Mouse (Mus musculus) cerebellum, adult 11 months (tissue): ENCODE measurements around the gene Pigl.
"Not testable (repeated sequence)": the region's sequence is repeated elsewhere in the genome, so short reads cannot be mapped to it uniquely, and the experiment has no call there.

Experiments
- DNase-seq: peaks from one replicate; pipeline ENCODE4 v3.0.0; 2022

Gene Pigl

DNA sequence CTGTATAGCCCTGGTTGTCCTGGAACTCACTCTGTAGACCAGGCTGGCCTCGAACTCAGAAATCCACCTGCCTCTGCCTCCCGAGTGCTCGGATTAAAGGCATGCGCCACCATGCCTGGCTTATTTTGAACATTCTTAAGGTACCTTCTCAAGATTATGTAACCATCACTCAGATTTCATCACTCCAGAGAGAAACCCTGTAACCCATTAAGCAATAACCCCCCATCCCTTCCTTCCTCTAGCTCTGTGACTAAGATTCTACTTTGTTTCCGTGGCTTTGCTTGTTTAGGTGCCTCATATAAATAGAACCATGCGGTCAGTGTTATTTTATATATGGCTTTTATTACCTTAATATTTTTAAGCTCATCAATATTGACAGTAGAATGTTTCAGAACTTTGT, 12.2 kb downstream of the Pigl start:
- DNase-seq, result no peak

DNA sequence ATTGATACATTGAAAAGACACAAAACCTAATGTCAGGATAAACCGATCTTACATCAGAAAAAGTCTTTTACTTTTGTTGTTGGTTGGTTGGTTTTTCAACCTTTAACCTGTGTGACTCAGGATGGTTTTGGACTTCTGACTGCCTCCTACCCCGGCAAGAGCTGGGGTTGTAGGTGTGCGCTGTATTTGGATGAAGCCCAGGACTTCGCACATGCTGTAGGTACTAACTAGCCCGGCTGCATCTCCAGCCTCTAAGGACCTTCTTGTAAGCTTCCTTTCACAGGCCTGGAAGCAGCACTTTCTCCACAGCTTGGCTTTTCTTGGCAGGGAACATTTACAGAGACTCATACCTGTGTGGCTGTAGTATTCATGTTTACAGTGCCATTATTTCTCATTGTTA, 15.3 kb downstream of the Pigl start:
- no peak for DNase-seq

DNA sequence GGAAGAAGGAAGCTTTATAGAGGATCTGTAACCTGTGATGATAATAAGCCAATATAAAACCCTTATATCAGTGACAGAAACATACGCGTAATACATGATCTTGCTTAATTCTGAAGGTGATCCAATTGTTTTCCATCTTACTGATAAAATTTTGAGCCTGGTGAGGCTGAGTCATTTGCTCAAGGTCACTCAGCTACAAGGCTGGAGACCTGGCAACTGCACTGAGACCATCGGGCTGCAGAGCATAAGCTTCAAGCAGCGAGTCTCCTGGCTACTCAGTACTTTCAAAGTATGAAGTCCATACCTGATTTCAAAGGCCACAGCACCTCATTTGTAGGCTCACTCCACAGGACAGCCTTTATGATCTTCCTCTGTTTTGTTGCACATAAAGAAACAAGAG, 17.9 kb downstream of the Pigl start:
- DNase-seq, result no peak

DNA sequence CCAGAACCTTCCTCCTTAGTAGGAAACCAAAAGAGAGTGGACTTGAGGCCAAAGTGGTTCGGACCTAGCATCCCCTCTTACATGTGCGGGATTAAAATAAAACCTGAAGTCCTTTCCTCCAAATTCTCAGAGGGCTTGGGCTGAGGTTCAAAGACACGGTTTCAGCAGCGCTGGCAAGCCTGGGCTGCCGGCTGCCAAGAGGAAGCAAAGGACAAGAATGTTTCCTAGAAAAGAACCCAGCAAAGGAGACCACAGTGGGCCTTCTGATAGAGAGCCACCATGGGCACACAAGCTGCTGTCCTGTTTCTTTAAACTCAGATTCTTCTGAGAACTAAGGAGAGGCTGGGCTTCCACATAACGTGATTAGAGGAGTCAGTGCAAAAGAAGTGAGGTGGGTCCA, 20.7 kb downstream of the Pigl start:
- DNase-seq, result no peak

DNA sequence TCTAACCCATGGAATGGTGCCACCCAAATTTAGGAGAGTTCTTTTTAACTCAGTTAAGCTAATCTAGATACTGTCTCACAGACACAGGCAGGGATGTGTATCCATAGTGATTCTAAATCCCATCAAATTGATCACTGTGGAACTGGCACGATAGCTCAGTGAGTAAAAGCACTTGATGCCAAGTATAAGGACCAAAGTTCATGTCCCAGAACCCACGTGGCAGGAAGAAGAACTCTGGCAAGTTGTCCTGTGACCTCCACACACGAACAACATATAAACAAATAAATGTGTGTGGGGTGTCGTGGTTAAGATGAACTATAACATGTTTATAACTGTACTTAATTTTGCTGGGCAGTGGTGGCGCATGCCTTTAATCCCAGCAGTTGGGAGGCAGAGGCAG, 21.3 kb downstream of the Pigl start:
- no peak for DNase-seq

DNA sequence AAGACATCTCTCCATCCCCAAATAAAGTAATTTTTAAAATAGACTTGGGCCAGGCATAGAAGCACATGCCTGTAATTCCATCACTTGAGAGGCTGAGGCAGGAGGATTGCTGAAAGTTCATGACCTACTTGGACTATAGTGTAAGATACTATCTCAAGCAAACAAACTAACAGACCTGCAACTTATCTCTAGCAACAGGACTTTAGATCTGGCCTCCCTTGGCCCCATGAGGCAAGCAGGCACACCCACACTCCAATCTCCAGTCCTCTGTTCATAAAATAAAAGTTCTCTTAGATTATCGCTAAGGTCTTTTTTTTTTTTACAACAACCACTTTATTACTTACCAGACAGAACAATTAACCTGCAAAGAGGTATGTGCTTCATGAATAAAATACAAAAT, 28.7 kb downstream of the Pigl start:
- no peak for DNase-seq

DNA sequence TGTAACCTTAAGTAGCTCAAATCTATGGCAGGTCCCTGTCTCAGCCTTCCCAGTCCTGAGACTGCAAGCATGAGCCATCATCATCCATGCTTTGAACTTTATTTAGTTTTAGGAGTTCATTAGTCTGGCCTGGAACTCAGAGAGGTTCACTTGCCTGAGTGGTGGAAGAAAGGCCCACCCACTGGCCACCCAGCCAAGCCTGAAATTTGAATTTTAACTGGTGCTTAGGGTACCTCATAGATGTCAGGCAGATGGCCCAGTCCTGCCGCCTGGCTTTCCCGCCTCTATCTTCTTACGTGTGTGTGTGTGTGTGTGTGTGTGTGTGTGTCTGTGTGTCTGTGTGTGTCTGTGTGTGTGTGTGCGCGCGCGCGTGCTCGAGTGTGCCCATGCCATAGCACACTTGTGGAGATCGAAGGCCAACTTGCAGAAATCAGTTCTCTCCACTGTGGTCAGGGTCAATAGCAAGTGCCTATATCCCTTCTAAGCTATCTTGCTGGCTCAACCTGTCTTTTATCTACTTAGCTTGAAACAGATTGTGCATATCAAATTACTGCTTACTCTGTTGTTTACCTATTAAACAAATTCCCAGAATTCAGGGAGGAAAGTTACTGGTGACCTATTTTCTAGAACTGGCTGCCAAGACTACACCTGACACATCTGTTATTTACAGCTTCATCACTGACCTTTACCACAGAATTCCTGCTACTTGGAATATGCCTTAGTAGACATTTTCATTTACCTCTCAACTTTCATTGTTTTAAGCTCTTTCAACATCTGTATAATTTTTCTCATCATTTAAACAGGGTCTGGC, 29.5 kb downstream of the Pigl start:
- DNase-seq, result no peak

DNA sequence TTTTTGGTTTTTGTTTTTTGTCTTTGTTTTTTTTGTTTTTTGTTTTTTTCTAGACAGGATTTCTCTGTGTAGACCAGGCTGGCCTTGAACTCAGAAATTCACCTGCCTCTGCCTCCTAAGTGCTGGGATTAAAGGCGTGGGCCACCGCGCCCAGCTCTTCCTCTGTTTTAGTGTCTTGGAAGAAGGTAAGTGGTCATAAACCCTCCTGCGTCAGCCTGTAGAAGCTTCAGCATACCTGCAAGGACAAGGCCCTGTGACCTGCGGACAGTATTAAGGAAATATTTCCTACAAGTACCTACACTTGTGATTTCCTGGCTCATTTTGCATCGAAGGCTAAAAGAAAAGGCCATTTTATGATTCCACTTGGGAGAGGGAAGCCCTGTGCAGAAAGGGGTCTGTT, 35.4 kb downstream of the Pigl start:
- DNase-seq, result no peak

DNA sequence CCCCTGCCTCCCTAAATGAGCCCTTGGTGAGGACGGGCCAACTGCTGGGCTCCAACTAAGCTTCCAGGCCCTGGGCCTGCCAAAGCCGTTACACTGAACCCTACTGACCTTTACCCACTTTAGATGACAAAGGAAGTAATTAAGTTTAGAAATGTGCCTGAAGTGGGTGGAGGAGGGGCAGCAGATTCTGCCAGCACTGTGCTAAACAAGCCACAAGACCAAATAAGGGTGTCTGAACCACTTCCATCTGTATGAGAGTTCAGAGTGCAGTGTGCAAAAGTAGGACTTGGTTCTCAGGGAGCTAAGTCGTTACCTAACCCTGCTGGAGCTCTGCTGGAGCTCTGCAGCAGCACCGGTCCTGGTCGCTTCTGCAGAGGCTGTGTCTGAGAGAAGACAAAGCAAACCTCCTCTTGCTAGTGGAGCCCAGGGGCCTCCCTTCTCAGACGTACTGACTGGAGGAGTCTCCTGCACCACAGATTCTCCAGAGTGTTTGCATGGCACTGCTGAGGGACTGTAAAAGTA, 36.6 kb downstream of the Pigl start:
- DNase-seq, result no peak

DNA sequence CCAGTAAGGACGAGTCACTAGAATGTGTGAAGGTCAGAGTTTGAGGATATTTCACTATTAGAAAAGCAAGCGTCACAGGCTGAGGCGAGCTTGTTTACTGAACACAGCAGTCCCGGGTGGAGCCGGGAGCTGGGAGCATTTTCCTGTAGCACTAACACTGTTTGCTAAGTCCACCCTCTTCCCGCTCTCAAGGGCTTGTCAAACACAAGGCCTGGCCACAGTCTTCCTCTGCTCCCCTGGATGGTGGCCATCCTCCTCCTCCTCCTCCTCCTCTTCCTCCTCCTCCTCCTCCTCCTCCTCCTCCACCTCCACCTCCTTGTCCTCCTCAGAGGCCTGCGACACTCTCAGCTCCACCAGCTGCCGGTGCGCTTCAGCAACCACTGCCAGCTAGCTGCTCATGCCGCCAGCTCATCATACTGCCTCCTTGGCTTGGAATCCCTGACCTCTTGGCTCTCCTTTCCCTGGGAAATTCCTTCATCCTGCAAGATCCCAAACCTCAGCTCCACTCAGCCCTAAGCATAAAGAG, 37.1 kb downstream of the Pigl start:
- DNase-seq, result no peak

DNA sequence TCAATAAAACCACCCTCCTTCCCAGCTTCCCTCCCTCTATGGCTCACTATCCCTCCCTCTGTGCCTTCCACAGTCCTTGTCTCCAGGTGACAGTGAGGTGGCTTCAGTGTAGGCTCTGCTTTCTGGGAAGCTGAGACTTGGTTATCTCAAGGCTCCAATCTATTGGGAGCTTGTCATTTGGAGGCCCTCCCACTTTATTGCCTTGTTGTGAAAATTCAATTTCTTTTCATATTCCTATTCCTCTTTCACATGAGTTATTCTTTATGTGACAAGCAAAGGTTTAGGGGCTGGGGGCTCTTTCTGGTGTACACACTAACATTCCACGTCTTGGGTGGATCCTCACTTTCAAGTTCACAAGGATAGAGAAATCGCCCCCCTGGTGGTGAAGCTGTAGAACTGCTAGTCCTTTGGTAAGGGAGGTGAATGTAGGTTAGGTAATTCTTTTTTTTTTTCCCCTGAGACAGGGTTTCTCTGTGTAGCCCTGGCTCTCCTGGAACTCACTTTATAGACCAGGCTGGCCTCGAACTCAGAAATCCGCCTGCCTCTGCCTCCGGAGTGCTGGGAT, 38.0 kb downstream of the Pigl start:
- no peak for DNase-seq

DNA sequence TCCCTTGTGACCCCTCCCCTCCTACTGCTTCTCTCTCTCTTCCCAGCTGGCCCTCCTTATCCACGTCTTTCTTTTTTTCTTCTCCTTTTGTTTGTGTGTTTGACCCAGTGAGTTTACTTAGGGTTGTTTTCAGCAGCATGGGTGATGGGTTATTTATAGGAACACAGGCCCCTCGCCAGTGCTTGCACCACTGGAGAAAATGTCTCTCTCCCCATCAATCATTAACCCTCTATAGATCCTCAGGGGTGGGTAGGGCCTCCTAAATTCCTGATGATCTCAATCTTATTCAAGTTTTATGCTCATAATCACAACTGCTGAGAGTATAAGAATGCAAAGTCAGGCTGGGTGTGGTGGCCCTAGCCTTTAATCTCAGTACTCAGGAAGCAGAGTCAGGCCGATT, 38.9 kb downstream of the Pigl start:
- DNase-seq, result no peak

DNA sequence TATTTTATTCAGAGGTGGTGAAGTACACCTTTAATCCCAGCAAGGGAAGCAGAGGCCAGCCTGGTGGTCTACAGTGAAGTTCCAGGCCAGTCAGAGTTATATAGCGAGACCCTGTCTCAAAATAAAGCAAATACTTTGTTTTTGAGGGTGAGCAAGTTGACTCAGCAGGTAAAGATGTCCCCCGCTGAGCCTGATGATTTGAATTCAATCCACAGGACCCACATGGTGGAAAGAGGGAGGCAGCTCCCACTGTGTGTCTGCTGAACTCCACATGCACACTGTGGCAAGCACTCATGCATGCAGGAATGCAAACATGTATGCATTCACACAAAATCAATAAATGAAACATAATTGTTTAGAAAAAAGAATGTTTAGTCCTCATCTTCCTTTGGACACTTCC, 40.5 kb downstream of the Pigl start:
- DNase-seq, result no peak

DNA sequence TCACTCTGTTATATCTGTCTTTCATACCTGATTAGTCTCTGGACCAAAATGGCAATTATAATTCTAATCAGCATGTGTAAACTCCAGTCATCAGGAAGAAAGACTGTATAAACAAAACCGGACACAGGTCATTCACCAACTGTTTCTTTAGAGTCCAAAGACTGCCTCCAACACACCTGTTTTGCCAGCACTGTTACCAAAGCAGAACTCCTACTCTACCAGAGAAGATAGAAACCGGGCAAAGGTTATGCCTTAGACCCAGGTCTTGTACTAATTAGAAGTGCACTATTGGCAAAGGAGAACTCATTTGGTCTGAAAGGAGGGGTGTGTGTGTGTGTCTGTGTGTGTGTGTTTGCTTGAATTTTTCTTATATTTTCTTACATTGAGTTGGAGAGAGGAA, 42.3 kb downstream of the Pigl start:
- no peak for DNase-seq

DNA sequence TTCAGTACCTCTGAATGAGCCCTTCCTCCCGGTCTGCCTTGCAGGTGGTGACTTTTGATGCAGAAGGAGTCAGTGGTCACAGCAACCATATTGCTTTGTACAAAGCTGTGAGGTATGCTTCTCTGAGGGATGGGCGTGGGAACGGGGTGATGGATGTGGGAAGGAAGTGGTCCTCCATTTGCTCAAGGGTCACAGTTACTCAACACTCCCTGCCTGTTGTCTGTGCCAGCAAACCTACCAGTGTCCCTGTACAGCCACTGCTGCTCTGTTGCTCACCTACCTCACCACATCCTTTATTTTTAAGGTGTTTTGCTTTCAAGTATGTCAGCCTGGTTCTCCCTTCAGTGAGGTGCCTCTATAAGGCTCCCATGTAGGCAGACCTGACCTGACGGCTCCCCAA, 49.4 kb downstream of the Pigl start:
- no peak for DNase-seq

DNA sequence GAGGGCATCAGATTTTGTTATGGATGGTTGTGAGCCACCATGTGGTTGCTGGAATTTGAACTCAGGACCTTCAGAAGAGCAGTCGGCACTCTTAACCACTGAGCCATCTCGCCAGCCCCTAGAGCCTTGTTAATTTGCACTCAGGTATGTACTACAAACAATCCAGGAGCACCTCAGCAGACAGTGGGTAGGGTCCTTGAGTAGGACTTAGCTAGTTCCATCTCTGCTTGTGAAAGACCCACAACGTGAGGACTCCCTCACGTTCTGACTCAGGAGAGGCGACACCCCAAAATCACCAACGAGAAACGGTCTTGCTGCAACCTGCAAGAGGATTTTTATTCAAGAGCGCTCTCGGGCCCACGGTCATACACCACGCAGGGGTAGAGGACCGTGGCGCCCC, 50.1 kb downstream of the Pigl start:
- not testable (repeated sequence) for DNase-seq

DNA sequence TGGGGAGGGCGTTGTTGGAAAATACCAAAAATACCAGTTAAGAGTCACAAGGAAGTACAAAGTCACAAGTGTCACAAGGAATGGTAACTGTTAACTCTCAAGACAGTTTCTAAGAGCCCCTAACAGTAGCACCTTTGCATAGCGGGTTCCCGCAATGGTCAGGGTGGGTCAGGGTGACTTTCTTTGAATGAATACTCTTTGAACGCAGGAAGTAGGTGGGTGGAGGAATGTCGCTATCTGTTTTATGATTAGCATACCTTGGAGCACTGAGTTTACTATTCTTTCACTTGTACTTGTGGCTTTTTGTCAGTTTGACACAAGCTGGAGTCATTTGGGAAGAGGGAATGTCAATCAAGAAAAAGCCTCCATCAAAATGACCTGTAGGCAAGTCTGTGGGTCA, 50.6 kb downstream of the Pigl start:
- DNase-seq, result not testable (repeated sequence)

DNA sequence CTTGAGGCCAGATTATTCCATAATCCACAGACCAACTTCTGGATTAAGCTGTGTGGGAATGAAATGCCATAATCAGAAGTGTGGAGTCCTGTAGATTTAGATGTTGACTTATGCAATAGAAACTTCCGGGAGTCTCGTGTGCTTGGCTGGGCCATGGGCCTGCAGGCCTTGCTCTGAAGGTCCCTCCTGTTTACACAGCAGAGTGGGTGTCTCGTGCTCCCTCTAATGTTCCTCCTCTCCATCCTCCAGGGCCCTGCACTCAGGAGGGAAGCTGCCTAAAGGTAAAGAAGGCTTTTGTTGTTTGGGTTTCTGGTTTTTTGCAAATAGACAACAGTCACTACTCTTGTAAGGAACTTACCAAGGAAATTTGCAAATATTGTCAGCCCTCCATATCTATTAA, 51.3 kb downstream of the Pigl start:
- DNase-seq, result no peak

DNA sequence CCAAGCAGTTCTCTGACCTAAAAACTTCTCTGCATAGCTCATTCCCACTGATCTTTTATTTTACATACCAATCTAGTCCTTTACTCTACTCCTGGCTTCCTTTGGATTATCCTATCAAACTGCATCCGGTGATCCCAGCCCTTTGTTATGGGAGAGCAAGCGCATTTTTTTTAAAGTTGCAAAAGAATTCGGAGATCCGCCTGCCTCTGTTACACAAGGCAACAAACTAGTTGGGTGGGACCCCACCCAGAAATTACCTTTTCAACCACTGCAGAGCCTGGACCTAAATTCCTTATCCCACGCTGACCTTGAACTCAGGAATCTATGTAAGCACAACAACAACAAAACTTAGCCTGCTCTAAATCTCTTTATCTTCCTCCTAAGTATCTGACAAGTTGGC, 52.7 kb downstream of the Pigl start:
- DNase-seq, result no peak

DNA sequence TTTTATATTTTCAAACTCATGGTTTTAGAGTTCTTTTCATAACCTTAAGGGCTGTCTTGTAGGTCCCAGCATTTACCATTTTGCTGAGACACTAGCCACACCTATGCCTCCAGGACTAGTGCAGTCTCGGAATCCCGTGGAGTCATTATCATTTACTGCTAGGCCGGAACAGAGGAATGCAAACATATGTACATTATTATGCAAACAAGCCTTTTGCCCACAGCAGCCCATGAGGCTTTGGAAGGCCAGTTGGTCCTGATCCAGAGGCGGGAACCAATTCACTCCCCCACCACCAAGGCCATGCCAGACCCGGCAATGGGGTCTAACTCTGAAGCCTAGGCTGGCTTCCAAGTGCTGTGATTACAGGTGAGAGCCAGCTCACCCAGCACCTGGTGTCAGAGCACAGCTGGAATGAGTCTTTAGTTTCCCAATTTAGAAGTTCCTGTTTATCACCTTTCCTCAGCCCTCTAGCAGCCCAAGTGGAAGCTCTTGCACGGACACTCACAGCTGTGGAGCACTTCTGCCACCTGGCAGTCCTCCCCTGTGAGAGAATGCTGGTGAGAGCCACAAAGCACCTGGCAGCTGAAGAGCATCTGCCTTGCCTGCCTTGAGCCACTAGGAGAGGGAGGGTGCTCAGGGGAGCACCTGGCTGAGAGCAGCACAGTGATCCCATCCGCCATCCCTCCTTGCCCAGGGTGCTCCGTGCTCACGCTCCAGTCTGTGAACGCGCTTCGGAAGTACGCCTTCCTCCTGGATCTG, 53.4 kb downstream of the Pigl start:
- DNase-seq, result no peak

DNA sequence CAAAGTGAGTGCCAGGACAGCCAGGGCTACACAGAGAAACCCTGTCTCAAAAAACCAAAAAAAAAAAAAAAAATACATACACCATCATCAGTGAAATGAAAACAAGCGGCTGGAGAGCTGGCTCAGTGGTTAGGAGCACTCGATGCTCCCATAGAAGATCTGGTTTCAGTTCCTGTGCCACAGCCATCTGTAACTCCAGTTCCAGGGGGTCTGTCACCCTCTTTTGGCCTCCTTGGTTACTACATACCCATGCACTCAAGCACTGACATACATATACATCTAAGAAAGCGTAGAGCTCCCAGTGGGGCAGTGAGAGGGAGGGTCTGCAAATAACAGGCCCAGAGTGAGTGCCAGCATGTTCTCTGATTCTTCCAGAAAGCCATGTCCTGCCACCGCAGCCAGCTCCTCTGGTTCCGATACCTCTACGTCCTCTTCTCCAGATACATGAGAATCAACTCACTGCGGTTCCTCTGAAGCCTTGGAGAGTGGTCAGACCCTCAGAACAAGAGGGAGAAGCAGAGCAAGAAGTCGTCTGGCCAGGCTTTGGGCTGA, 54.3 kb downstream of the Pigl start:
- no peak for DNase-seq

DNA sequence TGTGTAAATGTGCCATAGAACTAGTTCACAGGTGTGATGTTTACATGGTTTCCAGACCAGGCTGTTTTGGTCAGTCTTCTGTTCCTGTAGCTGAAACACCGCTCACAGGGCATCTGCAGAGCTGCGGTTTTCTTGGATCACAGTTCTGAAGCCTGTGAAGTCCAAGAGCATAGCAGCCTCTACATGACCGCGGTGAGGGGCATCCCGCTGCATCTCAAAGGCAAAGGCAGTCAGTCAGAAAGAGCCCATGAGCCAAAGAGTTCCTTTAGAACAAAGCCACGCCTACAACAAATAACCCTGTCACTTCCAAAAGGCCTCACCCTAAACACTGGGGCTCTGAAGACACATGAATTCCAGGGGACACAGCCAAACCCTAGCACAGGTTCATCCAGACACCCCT, 55.1 kb downstream of the Pigl start:
- no peak for DNase-seq

DNA sequence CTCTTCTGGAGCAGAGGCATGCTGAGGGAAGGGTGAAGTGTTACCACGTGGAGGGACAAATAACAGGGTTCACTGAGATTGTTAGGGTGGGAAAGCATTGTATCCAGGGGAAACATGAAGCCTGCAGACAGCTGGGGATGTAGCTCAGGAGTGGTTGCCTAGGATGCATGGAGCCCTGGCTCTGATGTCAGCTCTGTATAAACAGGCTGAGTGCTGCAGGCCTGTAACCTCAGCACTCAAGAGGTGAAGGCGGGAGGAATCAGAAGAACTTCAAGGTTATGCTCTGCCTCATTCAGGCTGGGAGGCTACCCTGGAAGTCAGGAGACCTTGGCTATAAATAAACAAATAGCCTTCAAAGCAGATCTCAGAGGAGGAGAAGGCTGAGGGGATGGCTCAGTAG, 60.7 kb downstream of the Pigl start:
- DNase-seq, result no peak

DNA sequence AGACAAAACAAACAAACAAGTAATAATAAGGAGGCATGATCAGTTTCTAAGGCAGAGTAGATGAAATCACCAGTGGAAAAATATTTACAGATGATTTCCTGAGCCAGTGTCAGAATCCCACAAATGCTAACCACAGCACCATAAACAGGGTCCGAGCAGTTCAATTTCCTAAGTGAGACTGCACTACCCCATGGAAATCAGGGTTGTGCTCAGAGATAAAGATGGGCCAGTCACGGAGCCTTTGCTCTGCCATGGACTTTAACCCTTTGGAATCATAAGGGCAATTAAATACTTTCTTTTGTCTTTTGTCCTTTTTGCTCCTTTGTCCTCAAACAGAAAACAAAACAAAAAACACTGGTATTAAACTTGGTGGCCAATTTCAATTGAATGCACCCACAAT, 64.0 kb downstream of the Pigl start:
- DNase-seq, result no peak
